Mouse (Mus musculus): ENCODE measurements around the gene Gls.

Gls gene

GRCm38 (mm10) chr1:52124818-52125217, 108.2 kb downstream of the Gls start:
- DNase-seq (ENCODE audit: low spot score in 2 of 2), result no peak

GRCm38 (mm10) chr1:52121052-52121451, 112.0 kb downstream of the Gls start:
- no peak for DNase-seq (ENCODE audit: low spot score in 2 of 2)

- no peak for DNase-seq (ENCODE audit: low spot score in 2 of 2)
Observed at GRCm38 (mm10) chr1:52120191-52120590, 112.8 kb downstream of the Gls start.

GRCm38 (mm10) chr1:52119691-52120090, 113.3 kb downstream of the Gls start:
- peak in 1 of 2 experiments; percentile 14 for DNase-seq (ENCODE audit: low spot score in 2 of 2)

- DNase-seq (ENCODE audit: low spot score in 2 of 2), result peak; percentile 76 to 89
Observed at GRCm38 (mm10) chr1:52118860-52119591, 114.0 kb downstream of the Gls start, which contains the start of gene Stat1. Gene Stat1, plus strand, starts transcription at chr1:52119440.

GRCm38 (mm10) chr1:52117777-52118176, 115.3 kb downstream of the Gls start:
- DNase-seq (ENCODE audit: low spot score in 2 of 2), result no peak

- no peak for DNase-seq (ENCODE audit: low spot score in 2 of 2)
Observed at GRCm38 (mm10) chr1:52116441-52116840, 116.6 kb downstream of the Gls start.

GRCm38 (mm10) chr1:52113666-52114069, 119.4 kb downstream of the Gls start:
- DNase-seq (ENCODE audit: low spot score in 2 of 2), result peak; percentile 98 to 99

Data from cerebellum, postnatal 4 days (tissue).